Mouse (Mus musculus) monocyte, adult 5-6 weeks (primary cell): ENCODE data around the gene Kcnh3. TPM values are rescaled to one million over a fixed set of nuclear protein-coding genes. Genes with fewer than 3 reads are reported as not detected.
"Not testable (repeated sequence)": the region's sequence is repeated elsewhere in the genome, so short reads cannot be mapped to it uniquely, and the experiment has no call there.

Source experiments
- ATAC-seq: fragments of 153-309, 156-312 bp; replicated peaks from 2 replicates; pipeline ENCODE4 v1.8.0; 2017; ENCODE audit warnings: mild to moderate bottlenecking; ENCODE audit not compliant: low TSS enrichment, insufficient number of reproducible peaks, severe bottlenecking, poor library complexity, low FRiP score
- total RNA-seq: library from RNA; stranded (forward); fragments of 200-1000, 200-491, 200-594 nt; gene quantifications from 3 replicates; pipeline ENCODE4 v1.2.3, GENCODE M21; 2017

Gene Kcnh3
- total RNA-seq, 1 experiment from 2014 or later, result not detected

DNA sequence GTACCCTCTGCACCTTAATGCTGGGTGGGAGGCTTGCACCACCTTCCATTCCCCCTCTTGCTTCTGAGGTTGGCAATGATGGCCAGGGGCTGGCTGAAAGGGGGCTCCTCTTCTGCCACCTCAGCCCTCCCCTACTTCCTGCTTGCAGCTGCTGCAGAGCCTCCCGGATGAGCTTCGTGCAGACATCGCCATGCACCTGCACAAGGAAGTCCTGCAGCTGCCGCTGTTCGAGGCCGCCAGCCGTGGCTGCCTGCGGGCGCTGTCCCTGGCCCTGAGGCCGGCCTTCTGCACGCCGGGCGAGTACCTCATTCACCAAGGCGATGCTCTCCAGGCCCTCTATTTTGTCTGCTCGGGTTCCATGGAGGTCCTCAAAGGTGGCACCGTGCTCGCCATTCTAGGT lies 9.1 kb downstream of the Kcnh3 start:
- ATAC-seq, result no peak

DNA sequence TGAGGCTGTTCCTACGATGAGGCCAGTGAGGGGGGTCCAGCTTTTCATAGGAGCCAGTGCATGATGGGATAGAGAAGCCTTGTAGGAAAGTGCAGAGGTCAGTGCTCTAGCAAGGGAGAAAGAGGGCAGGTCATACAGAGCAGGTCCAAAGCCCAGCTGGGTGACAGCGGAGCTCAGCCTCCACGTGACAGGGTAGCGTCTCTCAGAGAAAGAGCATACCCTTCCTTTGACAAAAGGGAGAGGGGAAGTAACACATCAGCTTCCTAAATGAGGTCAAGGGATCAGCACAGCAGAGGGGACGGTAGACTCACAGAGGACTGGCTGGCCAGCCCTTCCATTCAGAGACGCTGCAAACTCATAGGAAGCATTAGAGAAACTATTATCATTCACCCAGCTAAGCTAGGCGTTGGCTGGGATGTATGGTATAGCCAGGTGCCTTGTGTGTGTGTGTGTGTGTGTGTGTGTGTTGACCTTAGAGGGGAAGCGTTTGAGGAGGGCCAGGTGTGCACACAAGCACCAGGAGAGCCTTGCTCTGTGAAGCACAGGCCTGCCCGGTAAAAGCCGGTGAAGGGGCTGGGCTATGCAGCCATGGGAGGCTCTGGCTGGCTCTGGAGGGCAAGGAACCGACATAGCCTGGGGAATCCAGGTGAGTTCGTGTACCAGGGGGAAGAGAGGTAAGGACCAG lies 9.8 kb downstream of the Kcnh3 start:
- ATAC-seq, result no peak

DNA sequence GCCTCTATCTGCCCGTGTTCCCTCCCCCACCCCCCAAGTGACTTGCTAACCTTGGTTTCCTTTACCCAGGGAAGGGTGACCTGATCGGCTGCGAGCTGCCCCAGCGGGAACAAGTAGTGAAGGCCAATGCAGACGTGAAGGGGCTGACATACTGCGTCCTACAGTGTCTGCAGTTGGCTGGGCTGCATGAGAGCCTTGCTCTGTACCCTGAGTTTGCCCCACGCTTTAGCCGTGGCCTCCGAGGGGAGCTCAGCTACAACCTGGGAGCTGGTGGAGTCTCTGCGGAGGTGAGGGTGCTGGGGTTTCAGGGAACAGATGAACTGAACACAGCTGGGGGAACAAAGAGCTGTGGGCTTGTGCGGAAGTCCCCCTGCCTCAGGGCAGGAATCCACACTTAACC lies 13.3 kb downstream of the Kcnh3 start:
- no peak for ATAC-seq

DNA sequence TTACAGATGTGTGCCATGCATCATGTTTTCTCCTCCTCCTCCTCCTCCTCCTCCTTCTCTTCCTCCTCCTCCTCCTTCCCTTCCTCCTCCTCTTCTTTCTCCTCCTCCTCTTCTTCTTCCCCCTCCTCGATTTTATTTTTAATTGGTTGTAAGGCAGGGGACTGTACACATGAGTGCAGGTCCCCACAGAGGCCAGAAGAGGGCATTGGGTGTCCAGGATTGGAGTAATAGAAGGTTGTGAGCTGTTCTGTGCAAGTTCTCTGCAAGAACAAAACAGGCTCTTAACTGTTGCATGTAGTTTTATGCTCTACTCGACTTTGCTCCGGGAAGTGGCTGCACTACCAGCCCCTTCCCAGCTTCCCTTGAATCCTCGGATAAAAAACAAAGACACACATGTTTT lies 15.5 kb downstream of the Kcnh3 start:
- ATAC-seq, result no peak

DNA sequence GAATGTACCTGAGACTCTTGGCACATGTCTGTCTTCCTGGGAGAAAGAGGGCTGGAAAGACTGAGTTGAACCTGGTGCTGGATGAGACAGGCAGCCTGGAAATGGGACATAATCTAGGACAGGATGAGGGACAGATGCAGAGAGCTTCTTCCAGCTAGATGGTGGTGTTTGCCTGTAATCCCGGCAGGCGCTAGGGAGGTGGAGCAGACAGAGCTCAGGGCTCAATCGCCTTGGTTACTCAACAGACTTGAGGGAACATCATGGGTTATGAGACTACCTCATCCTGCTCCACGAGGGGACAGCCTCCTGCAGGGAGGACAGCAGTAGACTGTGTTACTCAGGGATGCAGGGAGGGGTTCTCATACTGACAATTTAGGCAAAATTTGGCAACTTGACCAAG lies 16.6 kb downstream of the Kcnh3 start:
- no peak for ATAC-seq

DNA sequence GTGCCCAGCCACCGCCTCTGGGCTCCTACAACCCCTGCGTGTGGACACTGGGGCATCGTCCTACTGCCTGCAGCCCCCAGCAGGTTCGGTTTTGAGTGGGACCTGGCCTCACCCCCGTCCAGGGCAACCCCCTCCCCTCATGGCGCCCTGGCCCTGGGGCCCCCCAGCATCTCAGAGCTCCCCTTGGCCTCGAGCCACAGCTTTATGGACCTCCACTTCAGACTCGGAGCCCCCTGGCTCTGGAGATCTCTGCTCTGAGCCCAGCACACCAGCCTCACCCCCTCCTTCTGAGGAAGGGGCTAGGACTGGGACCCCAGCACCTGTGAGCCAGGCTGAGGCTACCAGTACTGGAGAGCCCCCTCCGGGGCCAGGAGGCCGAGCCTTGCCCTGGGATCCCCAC lies 17.4 kb downstream of the Kcnh3 start:
- ATAC-seq, result no peak

DNA sequence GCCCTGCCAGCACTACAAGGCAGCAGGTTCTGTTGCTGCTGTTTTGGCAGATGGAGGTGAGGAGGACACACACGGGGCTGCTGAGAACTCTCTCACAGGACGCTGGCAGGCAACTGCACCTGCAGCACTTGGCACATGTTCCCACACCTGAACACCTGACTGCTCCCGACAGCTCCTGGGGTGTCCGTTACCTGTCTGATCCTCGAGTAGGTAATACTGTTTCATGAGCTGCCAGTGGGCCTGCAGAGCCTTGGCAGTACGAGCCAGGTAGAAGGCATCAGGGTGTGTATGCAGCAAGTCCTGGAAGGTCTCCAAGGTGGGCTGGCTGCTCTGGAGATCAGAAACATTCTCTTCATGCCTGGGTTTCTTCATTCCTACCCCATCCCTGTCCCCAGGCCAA lies 22.1 kb downstream of the Kcnh3 start:
- ATAC-seq, result not testable (repeated sequence)

DNA sequence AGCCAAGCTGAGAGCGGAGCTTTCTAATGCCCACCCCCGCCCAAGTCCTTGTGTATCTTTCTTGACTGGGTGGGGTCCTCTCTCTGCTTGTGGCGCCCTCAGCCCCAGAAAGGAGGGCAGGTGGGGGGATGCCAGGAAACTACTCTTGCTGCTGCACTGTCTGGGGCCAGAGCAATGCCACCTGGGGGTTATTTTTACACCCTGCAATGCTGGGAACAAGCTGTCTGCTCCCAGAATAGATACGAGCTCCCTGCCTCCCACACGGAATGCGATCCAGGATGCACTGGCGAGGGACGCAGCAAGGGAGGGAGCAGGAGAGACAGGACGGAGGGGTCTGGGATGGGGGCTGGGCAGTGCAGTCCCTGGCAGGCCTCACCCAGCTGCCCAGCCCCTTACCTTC lies 24.3 kb downstream of the Kcnh3 start:
- ATAC-seq, result no peak

DNA sequence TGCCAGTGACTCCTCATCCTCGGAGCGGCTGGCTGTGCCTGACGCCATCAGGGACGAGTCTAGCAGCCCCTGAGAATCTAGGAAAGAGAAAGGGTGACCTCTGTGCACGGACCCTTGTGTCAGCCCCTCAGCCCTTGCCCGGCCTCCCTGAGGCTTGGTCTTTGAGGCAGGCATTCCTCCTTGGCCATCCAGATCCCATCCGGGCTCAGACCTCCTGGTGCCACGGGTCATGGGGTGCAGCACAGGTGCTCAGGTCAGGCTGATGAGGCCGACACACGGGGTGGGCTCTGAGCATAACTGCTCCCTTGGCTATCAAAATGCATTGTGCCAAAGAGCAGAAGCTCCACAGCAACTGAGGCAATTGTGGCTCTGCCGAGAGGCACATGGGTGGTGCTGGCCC lies 25.3 kb downstream of the Kcnh3 start:
- no peak for ATAC-seq

DNA sequence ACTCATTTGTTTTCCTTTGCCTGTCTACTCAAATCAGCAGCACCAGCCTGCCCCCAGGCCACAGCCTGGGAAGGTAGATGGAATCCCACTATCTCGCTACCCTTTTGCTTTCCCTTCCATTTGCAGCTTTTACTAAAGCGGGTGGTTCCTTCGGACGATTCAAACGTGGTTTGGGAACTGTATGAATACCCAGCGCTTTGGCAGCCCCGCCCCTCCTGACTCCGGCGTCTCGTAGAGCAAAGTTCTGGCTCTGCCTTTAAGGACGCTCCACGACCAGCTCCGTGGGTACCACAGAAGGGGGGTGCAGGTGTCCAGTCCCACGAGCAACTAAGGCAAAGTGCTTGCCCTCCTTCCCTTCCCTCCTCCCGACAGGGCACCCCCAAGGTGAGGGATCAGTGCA lies 26.4 kb downstream of the Kcnh3 start:
- ATAC-seq, result not testable (repeated sequence)

DNA sequence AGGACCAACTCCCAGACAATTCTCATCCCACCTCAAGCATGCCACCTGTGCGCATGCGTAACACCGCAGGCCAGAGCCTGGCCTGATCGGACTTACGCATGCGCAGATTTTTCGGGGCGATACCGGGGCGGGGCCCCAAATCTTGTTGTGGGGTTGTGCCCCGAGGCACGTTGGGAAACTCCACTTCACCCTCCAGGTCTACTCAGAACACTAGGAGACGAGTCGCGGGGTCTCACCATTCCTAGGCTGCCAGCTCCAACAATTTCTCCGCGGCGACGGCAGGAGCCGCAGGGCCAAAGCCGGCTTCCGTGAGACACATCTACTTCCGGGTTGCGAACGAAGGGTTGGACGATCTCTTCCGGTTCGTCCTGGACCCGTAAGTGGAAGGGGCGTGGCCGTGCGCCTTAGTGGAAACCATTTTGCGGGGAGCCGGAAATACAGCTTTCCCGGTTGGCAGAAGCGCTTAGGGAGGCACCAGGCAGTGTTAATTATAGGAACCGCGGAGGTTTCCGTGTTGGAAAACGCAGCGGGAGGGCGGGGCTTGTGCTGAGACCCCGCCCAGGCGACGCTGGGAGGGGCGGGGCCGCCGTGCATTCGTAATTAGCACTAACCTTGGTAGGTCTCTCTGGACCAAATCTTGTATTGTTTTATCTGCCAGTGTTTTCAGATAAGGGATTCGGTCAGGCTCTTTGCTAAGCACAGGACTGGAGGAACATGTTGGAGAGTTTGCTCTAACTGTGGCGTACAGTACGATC lies 27.1 kb downstream of the Kcnh3 start, which contains the start of gene Mcrs1:
Mcrs1 (minus strand) TSS at position 336 of the 755 bp plus-strand sequence.
- ATAC-seq, result peak; percentile 91

DNA sequence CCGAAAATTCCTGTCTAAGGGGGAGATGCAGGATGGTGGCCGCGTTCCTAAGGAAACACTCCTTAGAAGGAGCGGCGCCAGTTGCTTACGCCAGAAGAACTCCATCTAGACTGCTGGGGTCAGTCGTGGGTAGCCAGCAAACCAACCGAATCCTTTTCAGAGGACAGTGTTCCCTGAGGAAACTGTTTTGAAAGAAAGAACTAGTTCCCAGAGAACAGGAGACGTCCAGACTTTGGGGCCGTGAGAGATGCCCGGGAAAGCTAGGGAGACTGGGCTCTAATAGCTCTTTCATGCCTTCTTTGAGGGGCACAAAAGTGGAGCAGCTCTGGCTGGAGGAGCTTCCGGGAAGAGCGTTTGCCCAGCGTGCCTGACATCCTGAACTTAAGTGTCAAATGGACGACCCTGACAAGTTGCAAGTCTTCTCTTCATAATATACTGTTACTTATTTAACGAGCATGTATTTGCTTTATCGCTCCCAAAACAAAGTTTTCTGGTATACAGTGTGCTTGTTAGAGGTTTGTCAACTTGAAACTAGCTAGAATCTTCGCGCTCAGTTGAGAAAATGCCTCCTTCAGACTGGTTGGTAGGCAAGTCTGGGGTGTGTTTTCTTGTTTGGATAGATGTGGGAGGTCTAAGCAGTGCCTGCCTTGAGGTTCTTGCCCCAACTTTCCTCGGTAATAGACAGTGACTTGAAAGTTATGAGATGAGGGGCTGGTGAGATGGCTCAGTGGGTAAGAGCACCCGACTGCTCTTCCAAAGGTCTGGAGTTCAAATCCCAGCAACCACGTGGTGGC lies 27.9 kb downstream of the Kcnh3 start:
- ATAC-seq, result no peak

DNA sequence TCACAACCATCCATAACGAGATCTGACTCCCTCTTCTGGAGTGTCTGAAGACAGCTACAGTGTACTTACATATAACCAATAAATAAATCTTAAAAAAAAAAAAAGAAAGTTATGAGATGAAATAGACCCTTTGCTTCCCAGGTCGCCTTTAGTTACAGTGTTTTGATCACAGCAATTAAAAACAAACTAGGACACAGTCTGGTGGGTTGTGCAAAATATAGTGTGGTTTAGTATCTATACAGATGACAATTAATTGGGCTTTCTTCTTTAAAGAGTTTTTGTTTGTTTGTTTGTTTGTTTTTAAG lies 28.5 kb downstream of the Kcnh3 start:
- not testable (repeated sequence) for ATAC-seq

DNA sequence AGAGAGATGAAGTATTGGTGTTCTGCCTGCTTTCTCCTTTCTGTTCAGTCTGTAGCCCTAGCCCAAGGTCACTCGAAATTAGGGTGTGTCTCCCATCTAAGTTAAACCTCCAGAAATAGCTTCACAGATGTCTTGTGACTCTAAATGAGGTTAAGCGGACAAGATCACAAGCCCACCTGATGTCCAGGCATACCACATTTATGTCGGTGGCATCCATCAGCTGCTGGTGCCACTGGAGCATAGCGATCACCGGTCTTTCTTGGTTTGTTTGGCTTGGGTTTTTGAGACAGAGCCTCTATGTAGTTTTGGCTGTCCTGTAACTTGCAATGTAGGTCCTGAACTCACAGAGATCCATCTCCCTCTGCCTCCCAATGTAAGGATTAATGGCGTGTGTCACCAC lies 29.1 kb downstream of the Kcnh3 start:
- ATAC-seq, result no peak

DNA sequence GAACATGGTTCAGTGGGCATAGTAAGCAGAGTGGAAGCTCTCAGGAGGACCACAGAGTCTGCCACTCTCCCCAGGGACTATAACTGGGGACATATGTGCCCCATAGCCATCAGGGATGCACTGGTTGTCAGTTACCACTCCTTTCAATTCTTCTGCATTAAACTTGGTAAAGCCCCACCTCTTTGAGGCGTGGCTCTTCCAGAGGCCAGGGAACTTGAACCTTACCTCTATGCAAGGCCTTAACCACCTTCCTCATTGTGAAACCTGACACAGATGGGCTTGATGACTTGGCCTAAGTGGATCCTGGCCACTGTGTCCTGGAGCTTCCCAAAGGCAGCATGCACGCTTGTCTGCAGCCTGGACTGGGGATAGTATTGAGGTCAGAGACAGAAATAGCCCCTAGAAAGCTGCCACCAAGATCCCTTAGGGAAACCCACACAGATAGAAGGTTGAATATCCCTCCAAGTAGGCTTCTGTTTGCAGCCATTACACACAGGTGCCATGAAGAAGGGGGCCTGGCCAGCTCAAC lies 29.9 kb downstream of the Kcnh3 start:
- ATAC-seq, result no peak

DNA sequence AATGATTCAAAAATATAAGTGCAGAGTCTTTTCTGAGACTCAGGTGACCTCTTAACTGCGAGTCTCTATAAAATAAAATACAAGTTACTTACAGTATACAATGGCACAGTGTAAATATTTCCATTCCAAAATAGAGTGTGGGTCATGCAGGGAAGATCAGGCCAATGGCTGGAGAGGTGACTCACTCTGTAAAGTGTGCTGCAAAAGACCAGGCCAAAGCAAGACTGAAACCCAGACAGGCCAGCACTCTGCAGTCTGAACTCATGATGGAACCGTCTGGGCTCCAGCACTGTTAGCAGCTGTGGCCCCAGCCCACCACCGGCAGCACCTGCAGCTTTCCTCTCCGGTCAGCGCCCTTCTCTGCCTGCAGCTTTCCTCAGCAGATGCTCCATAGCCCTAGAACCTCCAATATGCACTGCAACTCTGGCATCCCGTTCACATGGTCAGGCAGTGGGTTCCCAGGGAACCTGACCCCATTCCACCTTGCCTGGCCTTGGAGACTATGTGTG lies 30.6 kb downstream of the Kcnh3 start:
- ATAC-seq, result no peak

DNA sequence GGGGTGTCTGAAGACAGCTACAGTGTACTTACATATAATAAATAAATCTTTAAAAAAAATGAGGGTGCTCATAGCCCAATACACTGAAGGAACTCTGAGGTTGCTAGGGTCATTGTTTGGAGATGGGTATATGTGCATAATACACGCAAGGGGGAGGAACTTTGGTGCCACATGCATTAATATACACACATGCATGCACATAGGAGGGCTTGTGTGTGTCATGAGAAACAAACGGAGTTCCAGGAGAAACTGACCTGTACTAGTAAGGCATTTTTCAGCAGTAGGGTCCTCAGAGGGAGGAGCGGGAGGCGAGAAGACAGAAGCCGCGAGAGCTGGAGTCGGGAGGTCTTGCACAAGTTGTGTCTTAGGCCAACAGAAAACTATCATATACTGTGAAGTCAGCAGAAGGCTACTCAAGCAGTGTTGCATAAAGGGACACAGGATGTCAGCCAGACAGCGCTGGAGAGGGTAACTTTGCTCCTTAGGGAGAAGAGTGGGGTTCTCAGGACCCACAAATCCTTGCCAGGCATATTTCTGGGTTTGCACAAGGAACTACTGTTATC lies 34.6 kb downstream of the Kcnh3 start:
- ATAC-seq, result peak; percentile 27

DNA sequence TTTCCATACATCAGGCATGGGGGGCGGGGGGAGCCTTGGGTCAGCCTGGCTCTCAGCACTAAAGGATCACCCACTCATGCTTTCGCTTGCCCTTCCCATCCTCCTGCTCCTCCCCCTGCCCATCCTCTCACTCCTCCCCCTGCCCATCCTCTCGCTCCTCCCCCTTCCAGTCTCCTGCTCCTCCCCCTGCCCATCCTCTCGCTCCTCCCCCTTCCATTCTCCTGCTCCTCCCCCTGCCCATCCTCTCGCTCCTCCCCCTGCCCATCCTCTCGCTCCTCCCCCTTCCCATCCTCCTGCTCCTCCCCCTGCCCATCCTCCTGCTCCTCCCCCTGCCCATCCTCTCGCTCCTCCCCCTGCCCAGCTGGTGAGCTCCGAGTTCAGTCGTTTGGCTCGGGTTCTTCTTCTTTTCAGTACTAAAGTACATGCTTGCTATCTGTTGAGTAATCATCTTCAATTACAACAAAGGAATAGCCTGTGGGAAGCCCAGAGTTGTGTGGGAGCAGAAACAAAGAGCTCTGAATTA lies 35.1 kb downstream of the Kcnh3 start:
- ATAC-seq, result peak; percentile 70

DNA sequence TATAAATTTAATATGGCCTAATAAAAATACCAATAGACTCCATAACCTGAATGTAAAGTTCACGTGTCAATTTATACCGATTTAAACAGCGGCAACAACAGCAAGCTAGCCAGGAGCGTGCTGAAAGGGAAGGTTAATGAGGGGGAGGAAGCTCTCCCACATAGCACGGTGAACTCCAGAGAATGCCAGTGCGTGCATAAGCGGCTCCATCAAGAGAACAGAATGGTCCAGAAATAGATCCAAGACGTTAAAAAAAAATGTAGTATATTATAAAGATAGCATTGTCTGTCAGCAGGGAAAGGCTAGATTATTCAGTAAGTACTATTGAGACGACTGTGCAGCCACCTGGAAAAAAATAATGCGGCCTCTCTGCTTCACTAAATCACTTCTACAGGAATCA lies 38.0 kb downstream of the Kcnh3 start:
- ATAC-seq, result no peak
